Mouse (Mus musculus): ENCODE results near the gene Atp2c2.

Atp2c2 gene

GRCm38 (mm10) chr8:119699549-119700134, at the start of gene Atp2c2:
Gene Atp2c2 (plus strand): TSS chr8:119700009.
- in situ Hi-C loops (cut with MboI, MseI) = no loop called here

- in situ Hi-C loops (cut with MboI, MseI) = no loop called here
Measured at GRCm38 (mm10) chr8:119651324-119651723, 48.5 kb upstream of the Atp2c2 start.

- in situ Hi-C loops (cut with MboI, MseI) = no loop called here
Measured at GRCm38 (mm10) chr8:119656709-119657464, 42.9 kb upstream of the Atp2c2 start.

GRCm38 (mm10) chr8:119661081-119661480, 38.7 kb upstream of the Atp2c2 start:
- in situ Hi-C loops (cut with MboI, MseI) = no loop called here

- in situ Hi-C loops (cut with MboI, MseI) = no loop called here
Measured at GRCm38 (mm10) chr8:119661892-119662291, 37.9 kb upstream of the Atp2c2 start.

- in situ Hi-C loops (cut with MboI, MseI) = no loop called here
Measured at GRCm38 (mm10) chr8:119663440-119663839, 36.4 kb upstream of the Atp2c2 start.

- in situ Hi-C loops (cut with MboI, MseI) = no loop called here
Measured at GRCm38 (mm10) chr8:119665270-119665669, 34.5 kb upstream of the Atp2c2 start.

GRCm38 (mm10) chr8:119666219-119666951, 33.4 kb upstream of the Atp2c2 start, which contains the start of gene Wfdc1:
Gene Wfdc1 (plus strand): TSS chr8:119666365.
- in situ Hi-C loops (cut with MboI, MseI) = no loop called here

GRCm38 (mm10) chr8:119668447-119668846, 31.4 kb upstream of the Atp2c2 start:
- in situ Hi-C loops (cut with MboI, MseI) = no loop called here

GRCm38 (mm10) chr8:119669284-119669683, 30.5 kb upstream of the Atp2c2 start:
- in situ Hi-C loops (cut with MboI, MseI) = no loop called here

- in situ Hi-C loops (cut with MboI, MseI) = no loop called here
Measured at GRCm38 (mm10) chr8:119670419-119671091, 29.3 kb upstream of the Atp2c2 start.

GRCm38 (mm10) chr8:119673976-119674555, 25.7 kb upstream of the Atp2c2 start:
- in situ Hi-C loops (cut with MboI, MseI) = no loop called here

- in situ Hi-C loops (cut with MboI, MseI) = no loop called here
Measured at GRCm38 (mm10) chr8:119675457-119675856, 24.4 kb upstream of the Atp2c2 start.

GRCm38 (mm10) chr8:119676389-119676788, 23.4 kb upstream of the Atp2c2 start:
- in situ Hi-C loops (cut with MboI, MseI) = no loop called here

GRCm38 (mm10) chr8:119678138-119678843, 21.5 kb upstream of the Atp2c2 start:
- in situ Hi-C loops (cut with MboI, MseI) = no loop called here

GRCm38 (mm10) chr8:119679184-119679583, 20.6 kb upstream of the Atp2c2 start:
- in situ Hi-C loops (cut with MboI, MseI) = no loop called here

GRCm38 (mm10) chr8:119690602-119691001, 9.2 kb upstream of the Atp2c2 start:
- in situ Hi-C loops (cut with MboI, MseI) = no loop called here

GRCm38 (mm10) chr8:119691989-119692388, 7.8 kb upstream of the Atp2c2 start:
- in situ Hi-C loops (cut with MboI, MseI) = no loop called here

GRCm38 (mm10) chr8:119694696-119695095, 5.1 kb upstream of the Atp2c2 start:
- in situ Hi-C loops (cut with MboI, MseI) = no loop called here

GRCm38 (mm10) chr8:119697163-119697562, 2.6 kb upstream of the Atp2c2 start:
- in situ Hi-C loops (cut with MboI, MseI) = no loop called here

GRCm38 (mm10) chr8:119698960-119699359, 849 bp upstream of the Atp2c2 start:
- in situ Hi-C loops (cut with MboI, MseI) = no loop called here
